Mouse (Mus musculus) layer of hippocampus, adult 8-10 months (tissue): ENCODE data around the gene Fbxw2. TPM values are rescaled to one million over a fixed set of nuclear protein-coding genes. Genes with fewer than 3 reads are reported as not detected.
"Not testable (repeated sequence)": the region's sequence is repeated elsewhere in the genome, so short reads cannot be mapped to it uniquely, and the experiment has no call there.

Experiments used
- DNase-seq, 2 experiments: peaks; one replicate each; pipeline ENCODE4 v3.0.0; 2022; ENCODE audit warnings: low spot score in 2 of 2
- total RNA-seq, 4 experiments: library from RNA; stranded (reverse); gene quantifications; 2 replicates each; pipeline ENCODE4 v1.2.4; 2022

The Fbxw2 gene
- total RNA-seq, result 10 to 100 TPM; 72.9 to 81.7 (median 77.2) TPM

DNA sequence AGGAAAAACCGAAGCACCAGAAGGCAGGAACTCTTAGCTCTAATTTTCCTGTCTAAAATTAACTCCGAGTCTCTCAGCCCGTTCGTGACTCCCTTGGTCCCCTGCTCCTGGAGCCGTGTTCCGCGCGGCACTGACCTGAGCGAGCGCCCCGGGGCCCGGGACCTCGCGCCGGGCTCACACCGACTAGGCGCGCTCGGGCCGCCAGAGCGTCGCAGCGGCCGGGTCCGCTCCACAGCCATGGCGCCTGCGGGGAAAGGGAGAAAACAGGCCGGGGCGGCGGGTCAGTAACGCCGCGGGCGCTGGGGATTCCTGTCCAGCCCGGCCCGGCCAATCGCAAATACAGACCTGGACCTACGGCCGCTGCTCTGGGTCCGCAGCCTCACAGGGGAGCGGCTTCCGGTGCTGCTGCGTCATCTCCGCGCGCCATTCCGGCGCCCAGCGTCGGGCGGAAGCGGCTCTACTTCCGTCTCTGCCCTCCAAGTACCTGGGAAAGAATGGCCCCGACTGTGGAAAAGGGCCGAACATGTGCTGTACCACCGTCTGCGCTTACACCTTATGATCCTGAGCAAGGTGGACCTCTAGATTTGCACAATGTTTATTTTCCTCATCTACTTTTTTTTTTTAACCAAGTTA, at the start of gene Fbxw2:
Gene Fbxw2 (minus strand): TSS at position 485 of the 633 bp plus-strand sequence.
- peak; percentile 86 to 89 for DNase-seq

GRCm38 (mm10) chr2:34874816-34875345, 48.8 kb upstream of the Fbxw2 start, which contains the start of gene Psmd5:
Psmd5 (minus strand) TSS chr2:34874968.
- DNase-seq, result no peak

DNA sequence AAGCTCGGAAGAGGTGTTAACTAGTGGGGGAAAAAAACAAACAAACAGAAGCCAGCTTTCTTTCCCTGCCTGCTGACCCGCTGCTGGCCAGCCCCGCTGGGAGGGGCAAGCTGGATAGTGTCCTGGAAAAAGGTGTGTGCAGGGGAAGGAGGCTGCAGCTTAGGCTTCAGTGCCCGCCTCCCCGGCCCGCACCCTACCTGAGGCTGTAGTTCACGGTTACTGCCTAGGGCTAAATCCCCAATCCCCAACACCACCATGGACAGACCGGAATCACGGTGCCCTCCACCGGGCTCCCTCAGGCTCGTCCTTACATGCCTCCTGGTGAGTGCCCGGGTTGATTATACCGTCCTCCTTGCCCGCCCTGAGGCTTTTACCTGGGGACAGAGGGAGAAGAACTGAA, 48.2 kb upstream of the Fbxw2 start, which contains the start of gene Cutal:
Gene Cutal (plus strand): TSS at position 126 of the 400 bp plus-strand sequence.
- DNase-seq, result no peak

- DNase-seq, result peak; percentile 94
Measured at GRCm38 (mm10) chr2:34870520-34871474, 44.7 kb upstream of the Fbxw2 start.

DNA sequence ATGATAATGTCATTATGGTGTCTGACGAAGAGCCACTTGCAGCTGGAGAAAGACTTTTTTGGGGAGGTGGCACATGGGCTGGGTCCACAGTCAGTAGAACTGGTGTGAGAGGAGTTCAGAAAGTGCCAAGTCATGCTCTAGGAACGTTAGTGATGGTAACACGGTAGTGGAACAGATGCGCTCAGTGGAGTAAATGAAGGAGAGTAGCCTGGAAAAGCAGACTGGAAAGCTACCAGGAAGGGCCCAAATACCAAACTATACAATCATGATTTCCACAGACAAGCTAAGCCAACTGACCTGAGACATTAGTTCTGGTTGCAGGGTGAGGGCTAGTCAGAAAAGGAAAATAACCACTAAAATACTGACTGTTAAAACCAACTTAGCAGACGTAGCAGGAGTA, 43.6 kb upstream of the Fbxw2 start:
- DNase-seq, result no peak

GRCm38 (mm10) chr2:34857728-34858127, 31.6 kb upstream of the Fbxw2 start:
- no peak for DNase-seq

- no peak for DNase-seq
Measured at GRCm38 (mm10) chr2:34855265-34855664, 29.2 kb upstream of the Fbxw2 start.

DNA sequence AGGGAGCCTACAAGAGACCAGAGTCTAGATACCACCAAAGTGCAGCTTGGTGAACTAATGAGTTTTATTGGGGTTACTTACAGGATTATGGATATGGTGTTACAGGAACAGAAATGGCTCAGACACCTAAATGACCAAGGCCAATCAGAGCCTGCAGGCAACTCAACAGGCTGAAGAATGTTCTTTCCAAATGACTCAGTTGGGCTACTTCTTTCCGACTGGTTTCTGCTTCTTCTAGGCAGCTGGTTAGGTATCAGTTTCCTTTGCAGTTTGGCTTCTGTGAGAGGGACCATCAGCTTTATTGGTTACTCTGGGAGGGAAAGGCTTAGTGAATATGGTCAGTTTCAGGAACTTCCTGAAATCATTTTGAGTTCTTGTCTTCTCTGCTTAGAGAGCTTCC, 21.6 kb upstream of the Fbxw2 start:
- no peak for DNase-seq

GRCm38 (mm10) chr2:34843211-34843939, 17.3 kb upstream of the Fbxw2 start:
- no peak for DNase-seq

DNA sequence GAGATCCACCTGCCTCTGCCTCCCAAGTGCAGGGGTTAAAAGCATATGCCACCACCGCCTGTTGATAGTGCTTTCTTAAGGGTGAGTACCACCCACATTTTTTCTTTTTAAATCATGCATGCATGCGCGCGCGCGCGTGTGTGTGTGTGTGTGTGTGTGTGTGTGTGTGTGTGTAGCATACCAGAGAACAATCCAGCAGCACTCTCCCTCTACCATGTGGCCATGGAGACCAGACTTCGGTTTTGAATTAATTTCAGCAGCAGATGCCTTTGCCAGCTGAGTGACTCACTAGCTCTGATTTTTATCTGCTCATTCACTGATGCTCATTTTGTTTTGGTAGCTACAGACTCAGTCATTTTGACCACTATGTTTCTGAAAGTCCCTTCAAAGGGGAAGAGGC, 15.6 kb upstream of the Fbxw2 start:
- peak; percentile 71 to 75 for DNase-seq

DNA sequence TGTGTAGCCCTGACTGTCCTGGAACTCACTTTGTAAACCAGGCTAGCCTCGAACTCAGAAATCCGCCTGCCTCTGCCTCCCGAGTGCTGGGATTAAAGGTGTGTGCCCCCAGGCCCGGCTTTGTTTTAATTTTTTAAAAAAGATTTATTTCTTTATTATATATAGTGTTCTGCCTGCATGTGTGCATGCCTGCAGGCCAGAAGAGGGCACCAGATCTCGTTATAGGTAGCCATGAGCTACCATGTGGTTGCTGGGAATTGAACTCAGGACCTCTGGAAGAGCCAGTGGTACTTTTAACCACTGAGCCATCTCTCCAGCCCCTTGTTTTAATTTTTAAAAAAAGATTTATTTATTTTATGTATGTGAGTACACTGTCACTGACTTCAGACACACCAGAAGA, 14.0 kb upstream of the Fbxw2 start:
- DNase-seq, result not testable (repeated sequence)

GRCm38 (mm10) chr2:34835669-34836068, 9.6 kb upstream of the Fbxw2 start:
- DNase-seq, result no peak

GRCm38 (mm10) chr2:34833624-34834023, 7.5 kb upstream of the Fbxw2 start:
- no peak for DNase-seq

DNA sequence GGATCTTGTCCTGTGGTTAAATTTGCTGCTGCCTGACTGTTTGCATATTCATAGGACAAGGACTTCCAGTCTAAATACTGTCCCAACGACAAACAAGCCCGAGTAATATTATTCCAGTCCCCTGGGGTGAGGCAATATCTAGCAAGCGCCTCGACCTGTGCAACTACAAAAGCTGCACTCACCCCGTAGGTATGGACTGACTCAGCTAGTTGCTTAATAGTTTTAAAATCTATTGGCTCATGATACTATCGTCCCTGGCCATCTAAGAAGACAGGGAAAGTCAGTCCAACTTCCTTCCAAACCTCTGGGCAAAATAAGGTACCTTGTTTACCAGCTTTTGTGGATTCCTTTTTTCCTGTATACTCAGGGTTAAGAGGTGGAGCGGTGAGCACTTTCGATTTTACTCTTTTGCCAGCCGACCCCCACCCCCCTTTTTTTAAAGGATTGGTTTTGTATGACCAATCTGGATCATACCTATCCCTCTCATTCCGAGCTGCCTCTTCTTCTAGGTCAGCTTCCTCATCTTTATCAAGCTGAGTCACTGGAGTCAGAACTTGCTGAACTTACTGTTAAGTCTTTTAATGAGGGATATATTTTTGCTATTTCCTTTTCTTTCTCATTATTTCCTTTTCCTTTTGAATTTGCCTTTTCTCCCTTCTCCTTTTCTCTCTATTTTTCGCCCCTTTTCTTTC, 6.8 kb upstream of the Fbxw2 start, which contains the start of gene Gm34653:
Gene Gm34653 (plus strand): TSS at position 242 of the 692 bp plus-strand sequence.
- DNase-seq, result not testable (repeated sequence)

DNA sequence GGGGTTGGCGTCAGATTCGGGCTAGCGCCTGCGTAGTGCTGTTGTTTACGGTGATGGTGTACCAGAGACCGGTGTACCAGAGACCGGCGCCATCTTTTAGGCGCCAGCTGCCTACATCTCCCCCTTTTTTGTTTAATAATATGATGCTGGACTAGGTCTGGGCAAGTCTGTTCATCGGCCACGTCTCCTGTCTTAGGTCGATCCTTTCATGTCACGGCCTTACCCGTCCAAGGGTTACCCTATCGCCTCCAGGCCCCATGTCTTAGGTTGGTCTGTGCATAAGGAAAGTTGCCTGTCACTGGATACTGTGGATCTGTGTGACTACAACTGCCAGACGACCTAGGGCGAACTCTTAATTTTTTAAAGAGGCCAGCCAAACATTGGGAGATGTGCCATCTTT, 4.0 kb upstream of the Fbxw2 start:
- not testable (repeated sequence) for DNase-seq

DNA sequence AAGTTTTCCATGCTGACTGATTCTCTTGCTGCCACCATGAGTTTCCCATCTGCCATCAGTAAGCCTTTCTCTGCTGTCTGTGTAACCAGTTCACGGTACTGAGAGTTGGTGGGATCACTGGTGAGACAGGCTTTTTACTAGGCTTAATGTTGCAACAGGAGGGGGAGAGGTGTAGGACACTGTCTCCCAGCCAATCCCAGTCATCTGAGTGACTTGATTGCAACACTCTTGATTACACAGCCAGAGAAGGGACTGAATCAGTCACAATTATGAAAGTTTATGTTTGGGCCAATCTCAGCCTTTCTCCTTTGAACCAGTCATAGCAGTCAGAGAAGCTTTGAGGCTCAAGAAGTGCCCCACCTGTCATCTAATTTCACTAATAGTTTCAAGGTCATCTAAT, 1.9 kb upstream of the Fbxw2 start:
- DNase-seq, result no peak

DNA sequence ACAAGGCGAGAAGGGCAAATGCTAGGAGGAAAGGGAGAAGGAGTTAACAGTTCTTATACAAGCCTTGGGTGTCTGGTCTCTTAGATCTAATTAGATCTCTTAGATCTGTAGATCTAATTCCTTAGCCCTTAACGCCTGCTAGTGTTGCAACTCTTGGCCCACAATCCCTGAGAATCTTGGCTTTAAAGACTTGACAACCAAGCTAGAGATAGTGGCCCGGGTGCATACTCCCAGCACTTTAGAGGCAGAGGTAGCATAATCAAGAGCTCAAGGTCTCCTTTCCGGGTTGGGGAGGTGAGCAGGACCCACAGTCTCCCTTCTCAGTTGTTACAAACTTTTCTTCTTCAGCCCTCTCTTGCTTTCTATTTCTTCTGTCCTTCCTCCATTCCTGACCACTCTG, 1.5 kb upstream of the Fbxw2 start:
- DNase-seq, result no peak

DNA sequence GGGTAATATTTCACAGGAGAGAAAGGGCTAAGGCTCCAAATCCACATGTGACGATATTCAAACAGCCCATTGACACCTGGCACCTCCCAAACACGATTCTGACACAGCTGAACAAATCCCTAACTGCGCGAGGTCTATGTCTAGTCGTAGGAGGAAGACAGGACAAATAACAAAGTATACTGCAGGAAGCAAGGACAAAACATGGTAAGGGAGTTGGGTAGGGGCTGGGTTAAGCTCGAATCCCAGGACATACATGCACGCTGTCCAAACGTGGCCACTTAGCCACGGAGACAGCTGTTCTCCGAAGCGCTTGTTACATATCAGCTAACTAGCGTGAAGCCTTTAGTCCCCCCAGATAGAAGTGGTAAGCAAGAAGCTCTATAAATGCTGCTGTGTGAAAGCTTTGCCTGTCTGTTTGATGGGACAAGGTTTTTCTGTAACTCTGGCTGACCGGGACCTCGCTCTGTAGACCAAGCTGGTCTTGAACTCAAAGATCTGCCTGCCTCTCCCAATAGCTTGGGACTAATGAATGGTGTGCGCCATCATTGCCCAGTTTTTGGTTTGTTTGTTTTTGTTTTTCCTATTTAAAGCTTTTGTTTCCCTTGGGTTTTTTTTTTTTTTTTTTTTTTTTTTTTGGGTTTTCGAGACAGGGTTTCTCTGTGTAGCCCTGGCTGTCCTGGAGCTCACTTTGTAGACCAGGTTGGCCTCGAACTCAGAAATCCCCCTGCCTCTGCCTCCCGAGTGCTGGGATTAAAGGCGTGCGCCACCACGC, 535 bp upstream of the Fbxw2 start:
- no peak for DNase-seq

GRCm38 (mm10) chr2:34818492-34818891, 7.6 kb downstream of the Fbxw2 start:
- DNase-seq, result no peak

DNA sequence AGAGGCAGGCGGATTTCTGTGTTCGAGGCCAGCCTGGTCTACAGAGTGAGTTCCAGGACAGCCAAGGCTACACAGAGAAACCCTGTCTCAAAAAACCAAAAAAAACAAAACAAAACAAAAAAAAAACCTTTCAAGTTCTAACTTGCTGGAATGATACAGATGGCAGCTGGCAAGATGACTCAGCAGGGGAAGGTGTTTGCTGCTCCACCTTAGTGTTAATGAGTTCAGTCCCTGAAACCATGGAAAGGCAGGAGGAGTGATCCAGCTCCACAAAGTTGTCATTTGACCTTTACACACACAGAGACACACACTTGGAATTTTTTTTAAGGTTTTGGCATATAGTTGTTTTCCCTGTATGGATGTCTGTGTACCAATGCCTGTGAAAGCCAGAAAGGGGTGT, 10.2 kb downstream of the Fbxw2 start:
- not testable (repeated sequence) for DNase-seq
